Mouse (Mus musculus): ENCODE results near the gene Dglucy. TPM values are rescaled to one million over a fixed set of nuclear protein-coding genes. Genes with fewer than 3 reads are reported as not detected.

Dglucy gene
- polyA plus RNA-seq, 1 experiment, result 34.1 TPM

DNA sequence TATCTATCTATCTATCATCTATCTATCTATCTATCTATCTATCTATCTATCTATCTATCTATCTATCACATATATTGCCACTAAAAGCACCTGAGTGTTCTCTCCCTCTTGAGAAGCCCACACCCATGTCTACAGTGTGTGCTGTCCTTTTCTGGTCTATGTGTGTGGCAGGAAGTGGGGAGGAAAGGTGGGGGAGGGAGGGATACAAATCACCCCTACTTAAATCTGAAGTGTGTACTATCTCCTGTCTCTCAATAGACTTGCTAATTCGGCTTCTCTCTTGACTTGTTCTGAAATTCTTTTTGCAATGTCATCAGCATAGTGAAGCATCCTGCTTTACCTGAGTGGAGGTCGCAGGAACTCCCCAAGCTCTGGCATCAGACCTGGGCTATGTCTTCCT, 77.5 kb downstream of the Dglucy start:
- Histone ChIP-seq H3K4me3 (ENCODE audit: insufficient read depth, low read length) (no peak overlapping the region), H3K4me1 (ENCODE audit: control insufficient read depth, insufficient read depth, low read length) (peaks cover 34% of the 10 kb centered on the region), H3K27ac (ENCODE audit: insufficient read depth, low read depth, low read length) (no peak overlapping the region)
- no peak for TF ChIP-seq CTCF (IDR thresholded peaks at IDR 0.05; ENCODE audit: low read depth, low read length)
- no peak for TF ChIP-seq POLR2A (IDR thresholded peaks at IDR 0.05; ENCODE audit: borderline replicate concordance, low read depth, low read length)

DNA sequence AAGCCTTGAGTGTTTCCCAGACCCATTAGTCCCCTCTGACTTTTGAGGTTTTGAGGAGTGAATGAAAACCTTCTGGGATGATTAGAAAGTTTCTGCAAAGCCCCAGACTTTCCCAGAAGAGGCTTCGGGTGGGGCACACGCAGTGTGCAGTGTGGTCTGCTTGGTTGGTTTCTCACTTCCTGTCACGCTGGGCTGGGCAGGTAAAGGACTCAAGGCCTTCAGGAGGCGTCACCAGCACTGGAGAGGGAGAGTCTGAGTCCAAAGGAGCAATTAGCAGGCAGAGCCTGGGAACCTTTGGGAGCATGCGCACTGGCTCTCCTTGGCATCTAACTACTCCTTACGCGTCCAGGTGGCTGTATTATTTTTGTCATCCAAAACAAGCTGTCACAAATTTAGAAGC, 78.9 kb downstream of the Dglucy start:
- Histone ChIP-seq H3K27ac (ENCODE audit: insufficient read depth, low read depth, low read length) (no peak overlapping the region), H3K4me3 (ENCODE audit: insufficient read depth, low read length) (no peak overlapping the region), H3K4me1 (ENCODE audit: control insufficient read depth, insufficient read depth, low read length) (peaks cover 32% of the 10 kb centered on the region)
- TF ChIP-seq POLR2A (IDR thresholded peaks at IDR 0.05; ENCODE audit: borderline replicate concordance, low read depth, low read length) (no peak), CTCF (IDR thresholded peaks at IDR 0.05; ENCODE audit: low read depth, low read length) (no peak)

DNA sequence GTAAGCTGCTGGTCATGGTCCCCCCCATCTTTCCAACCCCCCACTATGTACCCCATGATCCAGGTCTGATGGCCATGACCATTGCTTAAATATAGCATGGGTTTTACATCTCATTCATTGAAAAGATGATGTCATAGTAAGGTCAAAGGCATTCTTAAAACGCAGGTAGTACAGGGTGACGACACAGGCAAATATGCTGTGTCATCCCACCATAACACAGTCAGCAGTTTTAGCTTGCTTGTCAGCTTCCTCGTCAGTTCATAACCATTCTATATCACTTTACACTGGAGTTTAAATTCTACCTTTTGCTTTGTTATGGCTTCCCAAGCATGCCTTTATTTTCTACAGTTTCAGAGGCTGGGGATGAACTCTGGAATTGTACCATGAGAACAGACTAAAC, 83.4 kb downstream of the Dglucy start:
- peaks cover 16% of the 10 kb centered on the region for H3K4me1 ChIP-seq (ENCODE audit: control insufficient read depth, insufficient read depth, low read length)
- H3K27ac ChIP-seq (ENCODE audit: insufficient read depth, low read depth, low read length), result no peak overlapping the region
- no peak overlapping the region for H3K4me3 ChIP-seq (ENCODE audit: insufficient read depth, low read length)
- TF ChIP-seq CTCF (IDR thresholded peaks at IDR 0.05; ENCODE audit: low read depth, low read length) (no peak), POLR2A (IDR thresholded peaks at IDR 0.05; ENCODE audit: borderline replicate concordance, low read depth, low read length) (no peak)

DNA sequence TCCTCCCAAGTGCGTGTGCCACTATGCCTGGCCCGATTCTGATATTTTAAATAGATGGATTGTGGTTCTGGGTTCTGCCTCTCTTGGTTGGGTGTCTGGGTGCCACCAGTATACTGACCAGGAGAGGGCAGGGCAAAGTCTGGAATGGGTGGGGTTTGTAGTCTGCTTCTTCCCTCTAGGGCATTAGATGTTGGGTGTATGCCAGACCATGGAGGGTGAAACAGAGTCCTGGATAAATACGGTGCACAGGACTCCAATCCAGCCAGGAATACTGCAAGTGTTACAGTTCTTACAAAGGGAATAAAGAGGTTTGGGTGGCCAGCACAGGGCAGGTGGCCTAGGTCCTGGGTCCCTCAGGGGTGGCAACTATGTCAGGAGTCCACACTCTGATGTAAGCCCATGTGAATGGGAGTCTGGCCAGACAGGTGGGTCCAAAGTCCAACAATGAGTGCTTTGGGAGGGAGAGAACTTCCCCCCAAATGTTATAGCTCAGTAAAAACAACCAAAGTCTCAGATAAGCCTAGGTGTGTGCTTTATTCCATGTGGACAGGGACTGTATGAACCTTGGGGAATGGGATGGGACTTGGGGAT, 84.1 kb downstream of the Dglucy start:
- H3K27ac ChIP-seq (ENCODE audit: insufficient read depth, low read depth, low read length), result no peak overlapping the region
- no peak for TF ChIP-seq CTCF (IDR thresholded peaks at IDR 0.05; ENCODE audit: low read depth, low read length)
- no peak for TF ChIP-seq POLR2A (IDR thresholded peaks at IDR 0.05; ENCODE audit: borderline replicate concordance, low read depth, low read length)
- H3K4me3 ChIP-seq (ENCODE audit: insufficient read depth, low read length), result no peak overlapping the region
- H3K4me1 ChIP-seq (ENCODE audit: control insufficient read depth, insufficient read depth, low read length), result peaks cover 16% of the 10 kb centered on the region

DNA sequence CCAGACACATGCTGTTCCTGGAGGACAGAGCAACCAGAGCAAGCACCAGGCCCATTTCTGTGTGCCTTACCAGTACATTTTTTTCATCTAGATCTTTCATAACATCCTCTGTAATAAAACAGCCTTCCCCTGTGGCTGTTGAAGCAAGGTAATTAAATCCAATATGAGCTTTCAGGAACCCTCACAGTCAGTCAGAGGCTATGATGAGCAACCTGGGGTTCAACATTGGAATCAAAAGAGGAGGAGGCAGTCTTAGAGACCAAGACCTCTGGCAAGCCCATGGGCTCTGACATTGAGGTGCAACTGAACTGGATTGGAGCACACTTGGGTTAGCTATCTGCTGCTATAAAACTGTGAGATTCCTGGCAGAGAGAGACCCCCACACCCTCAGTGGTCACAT, 86.2 kb downstream of the Dglucy start:
- H3K27ac ChIP-seq (ENCODE audit: insufficient read depth, low read depth, low read length), result no peak overlapping the region
- TF ChIP-seq POLR2A (IDR thresholded peaks at IDR 0.05; ENCODE audit: borderline replicate concordance, low read depth, low read length) (no peak), CTCF (IDR thresholded peaks at IDR 0.05; ENCODE audit: low read depth, low read length) (no peak)
- no peak overlapping the region for H3K4me3 ChIP-seq (ENCODE audit: insufficient read depth, low read length)
- peaks cover 10% of the 10 kb centered on the region for H3K4me1 ChIP-seq (ENCODE audit: control insufficient read depth, insufficient read depth, low read length)

DNA sequence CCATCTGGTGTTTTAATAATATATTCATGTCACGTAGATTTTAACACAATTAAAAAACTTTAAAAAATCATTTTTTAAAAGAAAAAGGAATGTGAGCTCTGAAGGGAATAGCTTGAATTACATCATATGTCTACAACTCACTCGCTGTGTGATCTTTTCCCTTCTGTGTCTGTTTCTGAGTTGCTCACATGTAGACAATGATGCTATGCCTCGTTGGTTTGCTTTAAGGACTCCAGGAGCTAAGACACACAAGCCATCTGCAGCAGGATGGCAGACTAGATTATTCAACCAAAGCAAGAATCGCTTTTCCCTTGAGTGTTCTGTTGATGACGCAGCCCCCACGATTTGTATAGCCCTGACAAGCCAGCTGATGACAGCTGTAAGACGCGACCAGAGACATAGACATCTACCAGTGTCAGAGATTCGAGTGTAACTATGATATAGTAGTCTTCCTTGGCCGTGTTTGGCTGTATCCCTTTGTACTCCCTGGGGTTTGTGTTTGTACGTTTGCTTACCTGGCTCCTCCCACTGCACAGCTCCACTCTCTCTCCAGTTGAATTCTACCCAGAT, 86.7 kb downstream of the Dglucy start:
- TF ChIP-seq POLR2A (IDR thresholded peaks at IDR 0.05; ENCODE audit: borderline replicate concordance, low read depth, low read length) (no peak), CTCF (IDR thresholded peaks at IDR 0.05; ENCODE audit: low read depth, low read length) (no peak)
- no peak overlapping the region for H3K27ac ChIP-seq (ENCODE audit: insufficient read depth, low read depth, low read length)
- no peak overlapping the region for H3K4me3 ChIP-seq (ENCODE audit: insufficient read depth, low read length)
- peaks cover 10% of the 10 kb centered on the region for H3K4me1 ChIP-seq (ENCODE audit: control insufficient read depth, insufficient read depth, low read length)

DNA sequence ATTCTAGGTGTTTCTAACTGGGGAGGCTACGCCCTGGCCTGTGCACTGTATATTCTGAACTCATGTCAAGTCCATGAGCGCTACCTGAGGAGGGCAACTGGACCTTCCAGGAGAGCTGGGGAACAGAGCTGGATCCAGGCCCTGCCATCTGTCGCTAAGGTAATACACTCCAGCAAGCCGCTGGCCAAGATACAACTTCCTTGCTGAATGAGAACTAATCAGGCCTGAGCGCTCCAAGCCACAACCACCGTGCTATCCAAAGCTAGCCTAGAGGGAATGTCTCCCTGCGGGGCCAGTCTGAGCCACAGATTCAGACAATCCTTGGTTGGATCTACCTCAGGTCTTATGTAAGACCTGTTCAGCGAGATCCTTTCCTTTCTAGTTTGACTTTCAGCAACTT, 88.2 kb downstream of the Dglucy start:
- TF ChIP-seq POLR2A (IDR thresholded peaks at IDR 0.05; ENCODE audit: borderline replicate concordance, low read depth, low read length), result no peak
- TF ChIP-seq CTCF (IDR thresholded peaks at IDR 0.05; ENCODE audit: low read depth, low read length), result no peak
- Histone ChIP-seq H3K27ac (ENCODE audit: insufficient read depth, low read depth, low read length) (no peak overlapping the region), H3K4me1 (ENCODE audit: control insufficient read depth, insufficient read depth, low read length) (peaks cover 13% of the 10 kb centered on the region), H3K4me3 (ENCODE audit: insufficient read depth, low read length) (no peak overlapping the region)

DNA sequence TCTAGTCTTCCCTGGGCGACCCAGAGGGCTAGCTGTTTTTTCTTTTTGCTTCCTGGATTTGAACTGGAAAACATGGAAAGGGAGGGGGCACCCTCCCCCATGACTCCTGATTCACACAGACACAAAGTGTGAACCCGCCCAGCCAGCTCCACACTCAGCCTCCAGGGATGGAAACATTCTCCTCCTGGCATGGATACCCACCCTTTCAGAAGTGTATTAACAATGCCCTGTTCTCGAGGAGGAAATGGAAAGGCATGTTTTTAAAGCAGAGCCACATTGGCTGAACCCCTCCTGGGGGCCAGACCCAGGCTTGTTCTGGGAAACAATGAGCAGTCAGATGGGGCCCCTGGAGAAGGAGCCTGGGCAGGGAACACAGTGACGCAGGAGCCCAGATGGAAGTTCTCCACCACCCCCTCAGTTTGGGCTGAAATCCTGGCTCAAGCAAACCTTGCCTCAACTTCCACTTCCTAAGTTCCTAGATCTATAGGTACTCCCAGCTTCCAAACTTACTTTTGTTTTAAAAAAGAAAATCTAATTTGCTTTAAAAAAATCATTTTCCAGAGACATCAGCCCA, 89.3 kb downstream of the Dglucy start:
- no peak for TF ChIP-seq CTCF (IDR thresholded peaks at IDR 0.05; ENCODE audit: low read depth, low read length)
- no peak for TF ChIP-seq POLR2A (IDR thresholded peaks at IDR 0.05; ENCODE audit: borderline replicate concordance, low read depth, low read length)
- no peak overlapping the region for H3K27ac ChIP-seq (ENCODE audit: insufficient read depth, low read depth, low read length)
- no peak overlapping the region for H3K4me3 ChIP-seq (ENCODE audit: insufficient read depth, low read length)
- peaks cover 7% of the 10 kb centered on the region; the same call in 1 of the 2 replicates for H3K4me1 ChIP-seq (ENCODE audit: control insufficient read depth, insufficient read depth, low read length)

DNA sequence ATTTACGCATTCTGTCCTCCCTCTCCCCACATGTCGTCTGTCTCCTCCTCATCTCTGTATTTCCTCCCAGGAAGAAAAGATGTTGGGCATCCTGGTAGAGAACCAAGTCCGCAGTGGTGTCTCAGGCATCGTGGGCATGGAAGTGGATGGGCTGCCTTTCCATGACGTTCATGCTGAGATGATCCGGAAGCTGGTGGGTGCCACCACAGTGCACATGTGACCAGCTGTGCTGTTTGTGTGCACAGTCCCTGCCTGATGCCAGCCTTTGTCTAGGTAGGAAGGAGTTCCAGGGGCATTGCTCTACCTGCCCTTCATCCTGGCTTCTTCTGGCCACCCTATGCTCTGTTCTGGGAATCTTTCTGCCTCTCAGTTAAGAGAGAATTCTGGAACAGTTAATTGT, 92.4 kb downstream of the Dglucy start:
- Histone ChIP-seq H3K4me1 (ENCODE audit: control insufficient read depth, insufficient read depth, low read length) (peaks cover 9% of the 10 kb centered on the region; the same call in 1 of the 2 replicates), H3K4me3 (ENCODE audit: insufficient read depth, low read length) (no peak overlapping the region), H3K27ac (ENCODE audit: insufficient read depth, low read depth, low read length) (no peak overlapping the region)
- TF ChIP-seq POLR2A (IDR thresholded peaks at IDR 0.05; ENCODE audit: borderline replicate concordance, low read depth, low read length), result no peak
- TF ChIP-seq CTCF (IDR thresholded peaks at IDR 0.05; ENCODE audit: low read depth, low read length), result no peak

DNA sequence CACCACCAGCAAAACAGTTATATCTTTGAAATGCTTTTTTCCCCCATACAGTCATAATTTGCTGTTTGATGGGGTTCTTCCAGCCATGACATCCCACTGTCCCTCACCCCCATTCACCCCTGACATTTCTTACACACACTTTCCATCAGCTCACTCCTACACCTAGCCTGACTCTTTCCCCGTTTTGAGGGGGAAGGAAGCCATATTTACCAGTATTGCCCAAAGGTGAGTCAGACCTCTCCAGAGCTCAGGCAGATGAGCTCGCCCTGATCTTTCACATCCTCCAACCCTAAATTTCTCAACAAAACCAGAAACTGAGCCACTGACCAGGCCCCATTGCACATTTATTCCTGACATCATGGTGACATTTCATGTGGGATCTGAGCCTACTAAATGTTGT, 93.0 kb downstream of the Dglucy start:
- TF ChIP-seq POLR2A (IDR thresholded peaks at IDR 0.05; ENCODE audit: borderline replicate concordance, low read depth, low read length), result no peak
- TF ChIP-seq CTCF (IDR thresholded peaks at IDR 0.05; ENCODE audit: low read depth, low read length), result no peak
- H3K27ac ChIP-seq (ENCODE audit: insufficient read depth, low read depth, low read length), result no peak overlapping the region
- peaks cover 9% of the 10 kb centered on the region; the same call in 1 of the 2 replicates for H3K4me1 ChIP-seq (ENCODE audit: control insufficient read depth, insufficient read depth, low read length)
- H3K4me3 ChIP-seq (ENCODE audit: insufficient read depth, low read length), result no peak overlapping the region
